Mouse (Mus musculus) 3134 (cell line): ENCODE results near the gene Hoxd13.

Experiments used
- DNase-seq: peaks from one replicate; pipeline ENCODE4 v3.0.0-alpha.2; 2011; ENCODE audit warnings: low spot score; ENCODE audit not compliant: insufficient read length; ENCODE audit errors: extremely low read depth

Hoxd13 gene

GRCm38 (mm10) chr2:74691995-74692807 is 24.1 kb downstream of the Hoxd13 start:
- no peak for DNase-seq

- no peak for DNase-seq
Observed at GRCm38 (mm10) chr2:74692808-74693431, 24.8 kb downstream of the Hoxd13 start.

DNA sequence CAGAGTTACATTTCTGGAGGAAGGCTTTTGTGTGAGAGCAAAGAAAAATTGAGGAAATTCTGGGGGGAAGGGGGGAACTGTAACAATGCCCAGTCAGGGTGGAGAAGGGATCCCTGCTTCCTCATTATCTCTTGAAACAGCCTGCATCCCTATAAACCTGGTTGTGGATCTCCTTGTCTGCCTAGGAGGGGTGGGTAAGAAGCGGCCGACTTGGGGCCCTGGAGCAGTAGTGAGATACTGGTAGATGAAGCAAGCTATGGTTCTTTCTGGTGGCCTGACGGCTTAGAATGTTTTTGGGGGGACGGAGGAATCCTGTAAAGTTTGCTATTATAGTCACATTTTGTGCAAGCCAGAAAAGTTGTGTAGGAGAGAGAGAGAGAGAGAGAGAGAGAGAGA is 25.3 kb downstream of the Hoxd13 start:
- DNase-seq, result no peak

- DNase-seq, result no peak
Observed at GRCm38 (mm10) chr2:74694066-74694465, 26.0 kb downstream of the Hoxd13 start.

GRCm38 (mm10) chr2:74695383-74695782 is 27.3 kb downstream of the Hoxd13 start:
- DNase-seq, result no peak

GRCm38 (mm10) chr2:74695813-74696430 is 27.8 kb downstream of the Hoxd13 start:
- DNase-seq, result no peak

DNA sequence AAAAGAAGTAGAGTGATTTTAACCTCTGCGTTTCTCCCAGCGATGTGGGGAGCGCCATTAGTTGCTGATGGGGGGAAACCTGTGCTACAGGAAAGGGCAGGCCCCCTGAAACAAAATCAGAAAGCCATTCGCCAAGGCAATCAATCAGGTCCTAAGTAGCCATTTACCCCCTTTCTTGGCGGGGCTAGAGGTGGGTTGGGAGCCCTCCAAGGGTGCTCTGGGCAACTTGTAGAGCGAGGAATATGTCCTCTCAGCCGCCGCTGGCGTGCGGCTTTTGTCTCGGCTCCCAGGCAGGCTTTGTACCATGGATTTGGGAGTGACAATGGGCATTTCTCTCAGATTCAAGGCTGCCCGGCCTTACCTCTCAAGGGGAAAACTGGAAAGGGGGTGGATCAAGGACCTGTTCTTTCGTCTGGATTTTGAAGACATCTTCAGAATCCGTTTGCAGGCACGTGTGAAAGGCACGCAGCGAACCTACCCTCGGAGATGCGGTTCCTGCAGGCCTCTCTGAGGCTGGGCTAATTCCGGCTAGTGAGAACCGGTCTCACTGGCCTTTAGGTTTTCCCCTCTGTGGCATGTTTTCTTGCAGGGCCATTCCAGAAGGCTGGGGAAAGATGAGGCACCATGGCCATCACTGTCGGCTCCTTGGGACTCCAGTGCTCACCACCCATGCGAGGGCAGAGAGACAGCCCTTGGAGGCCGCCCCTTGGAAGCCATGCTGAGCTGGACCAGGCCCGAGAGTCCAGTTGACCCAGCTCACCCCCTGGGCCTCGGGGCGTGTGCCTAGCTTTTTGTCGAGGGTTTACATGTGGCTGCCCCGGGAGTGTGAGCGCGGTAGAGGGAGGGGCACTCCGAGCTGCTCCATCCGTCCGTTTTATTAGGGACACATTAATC is 28.6 kb downstream of the Hoxd13 start:
- no peak for DNase-seq

DNA sequence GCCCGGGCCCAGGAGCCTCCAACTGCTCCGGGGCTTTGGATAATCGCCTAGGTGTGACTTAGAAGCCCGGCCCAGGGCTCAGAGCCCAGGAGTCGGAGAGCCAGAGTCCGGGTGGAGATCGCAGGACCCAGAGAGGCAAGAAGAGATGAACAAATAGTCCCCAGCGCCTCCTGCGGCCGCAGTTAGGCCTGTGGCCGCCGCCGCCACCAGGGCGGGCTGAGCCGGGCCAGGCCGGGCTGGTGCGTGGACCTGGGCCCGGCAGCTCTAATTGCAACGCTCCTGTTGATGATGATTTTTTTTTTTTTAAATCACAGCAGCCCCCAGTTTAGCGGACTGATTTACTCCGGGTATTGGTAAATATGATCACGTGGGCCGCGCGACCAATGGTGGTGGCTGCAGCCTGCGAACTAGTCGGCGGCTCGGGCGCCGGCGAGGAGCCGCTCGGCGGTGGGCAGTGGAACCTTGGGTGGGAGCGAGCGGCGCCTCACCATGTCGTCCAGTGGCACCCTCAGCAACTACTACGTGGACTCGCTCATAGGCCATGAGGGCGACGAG is 29.5 kb downstream of the Hoxd13 start, which contains the start of gene Hoxd9:
Gene Hoxd9, plus strand, starts transcription at position 161 of the 555 bp plus-strand sequence.
- DNase-seq, result no peak

DNA sequence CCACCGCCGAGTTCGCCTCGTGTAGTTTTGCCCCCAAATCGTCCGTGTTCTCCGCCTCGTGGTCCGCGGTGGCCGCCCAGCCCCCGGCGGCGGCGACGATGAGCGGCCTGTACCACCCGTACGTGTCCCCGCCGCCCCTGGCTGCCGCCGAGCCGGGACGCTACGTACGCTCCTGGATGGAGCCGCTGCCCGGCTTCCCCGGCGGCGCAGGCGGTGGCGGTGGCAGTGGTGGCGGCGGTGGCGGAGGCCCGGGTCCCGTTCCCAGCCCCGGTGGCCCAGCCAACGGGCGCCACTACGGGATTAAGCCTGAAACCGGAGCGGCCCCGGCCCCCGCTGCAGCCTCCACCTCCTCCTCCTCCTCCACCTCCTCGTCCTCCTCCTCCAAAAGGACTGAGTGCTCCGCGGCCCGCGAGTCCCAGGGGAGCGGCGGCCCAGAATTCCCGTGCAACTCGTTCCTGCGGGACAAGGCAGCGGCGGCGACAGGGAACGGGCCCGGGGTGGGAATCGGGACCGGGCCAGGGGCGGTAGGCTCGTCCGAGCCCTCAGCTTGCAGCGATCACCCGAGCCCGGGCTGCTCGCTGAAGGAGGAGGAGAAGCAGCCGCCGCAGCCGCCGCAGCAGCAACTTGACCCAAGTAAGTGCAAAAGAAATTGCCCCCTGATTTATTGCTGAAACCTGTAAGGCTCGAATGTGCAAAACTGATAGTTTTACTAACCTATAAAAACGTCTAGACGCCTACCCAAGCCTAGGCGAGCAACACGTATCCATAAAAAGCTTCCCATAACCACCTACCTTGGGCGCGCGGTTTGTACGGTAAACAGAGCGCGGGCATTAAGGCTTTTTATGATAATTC is 30.3 kb downstream of the Hoxd13 start:
- no peak for DNase-seq

DNA sequence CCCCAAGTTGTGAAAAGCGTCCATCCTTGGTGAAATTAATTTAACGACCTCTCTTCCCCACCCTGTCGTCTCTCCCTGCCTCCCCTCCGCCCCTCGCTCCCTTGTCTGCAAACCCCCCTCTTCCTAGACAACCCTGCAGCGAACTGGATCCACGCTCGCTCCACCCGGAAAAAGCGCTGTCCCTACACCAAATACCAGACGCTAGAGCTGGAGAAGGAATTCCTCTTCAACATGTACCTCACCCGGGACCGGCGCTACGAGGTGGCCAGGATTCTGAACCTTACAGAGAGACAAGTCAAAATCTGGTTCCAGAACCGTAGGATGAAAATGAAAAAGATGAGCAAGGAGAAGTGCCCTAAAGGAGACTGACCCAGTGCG is 30.9 kb downstream of the Hoxd13 start:
- no peak for DNase-seq

- no peak for DNase-seq
Observed at GRCm38 (mm10) chr2:74699664-74700545, 31.8 kb downstream of the Hoxd13 start.

GRCm38 (mm10) chr2:74700546-74701112 is 32.5 kb downstream of the Hoxd13 start:
- no peak for DNase-seq

GRCm38 (mm10) chr2:74701949-74702819 is 34.1 kb downstream of the Hoxd13 start:
- no peak for DNase-seq

DNA sequence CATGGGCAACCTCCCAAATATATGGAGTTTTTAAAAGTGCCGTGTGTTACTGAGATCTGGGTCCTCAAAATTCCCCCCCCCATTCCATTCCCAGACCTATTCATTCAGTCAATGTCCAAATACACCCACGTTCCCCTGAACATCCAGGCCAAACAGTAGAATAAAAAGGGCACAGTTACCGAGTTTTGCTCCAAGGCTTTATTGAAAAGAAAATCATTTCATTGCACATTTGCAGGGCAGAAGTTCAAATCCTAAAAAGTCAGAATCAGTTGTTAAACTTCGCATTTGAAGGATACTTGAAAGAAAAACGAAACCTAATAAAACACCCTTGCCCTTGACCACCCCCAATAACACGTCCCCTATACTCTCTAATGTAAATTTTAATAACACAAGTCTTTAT is 34.7 kb downstream of the Hoxd13 start:
- DNase-seq, result no peak

DNA sequence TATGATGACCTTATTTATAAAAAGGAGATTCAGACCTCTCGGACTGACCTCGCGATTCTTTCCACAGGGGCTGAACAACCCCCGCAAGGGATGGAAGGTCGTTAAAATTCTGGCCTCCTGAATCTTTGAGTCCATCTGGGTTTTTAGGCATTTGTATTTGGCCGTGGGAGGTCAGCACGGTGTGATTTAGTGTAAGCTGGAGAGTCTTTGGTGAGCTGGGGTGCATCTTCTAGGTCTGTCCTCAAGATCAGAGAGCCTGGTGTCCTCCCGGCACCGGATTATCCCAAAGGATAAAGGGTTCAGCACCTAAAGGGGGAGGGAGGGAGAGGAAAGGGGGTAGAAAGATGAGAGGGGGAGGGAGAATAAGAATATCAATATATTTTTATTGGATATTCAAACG is 35.2 kb downstream of the Hoxd13 start:
- no peak for DNase-seq

DNA sequence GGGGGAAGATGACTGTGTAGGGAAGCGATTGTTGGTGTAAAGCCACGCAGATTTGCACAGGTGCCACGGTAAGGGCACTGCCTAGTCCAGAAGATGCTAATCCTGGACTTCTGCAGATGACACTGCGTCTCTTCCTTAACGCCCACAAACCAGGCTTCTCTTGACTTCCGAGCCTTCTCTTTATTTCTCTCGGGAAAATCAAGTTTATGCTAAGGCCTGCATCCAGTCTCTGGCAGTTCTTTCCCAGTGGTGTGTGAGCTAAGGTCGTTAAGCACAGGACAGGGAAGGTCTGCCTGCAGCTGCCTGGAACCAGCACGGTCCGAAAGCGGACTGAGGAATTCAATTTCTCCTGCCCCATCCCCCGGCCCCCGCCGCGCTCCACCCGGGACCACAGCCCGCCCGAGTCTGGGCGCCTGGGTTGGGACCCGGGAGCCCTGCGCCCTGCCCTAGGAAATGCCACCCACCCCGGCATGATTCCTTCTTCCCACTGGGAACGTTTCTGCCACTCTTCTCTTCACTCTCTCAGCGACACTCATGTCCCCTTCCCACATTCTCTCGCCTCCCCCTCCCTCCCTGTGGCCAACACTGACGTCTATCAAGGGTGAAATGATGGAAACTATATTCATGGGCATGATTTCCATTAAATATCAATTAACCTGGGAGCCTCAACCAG is 35.7 kb downstream of the Hoxd13 start:
- no peak for DNase-seq
